Mouse (Mus musculus) neural tube, embryonic 15.5 days (tissue): ENCODE measurements around the gene Syk. TPM values are rescaled to one million over a fixed set of nuclear protein-coding genes. Genes with fewer than 3 reads are reported as not detected.

Source experiments
- ATAC-seq: fragments of 200-750 bp; cut with Nextera tagmentation; 2 replicates; pipeline ENCODE4 v1.8.0; 2017; ENCODE audit warnings: mild to moderate bottlenecking, moderate TSS enrichment, moderate library complexity; ENCODE audit not compliant: low FRiP score
- H3K27ac ChIP-seq: fragments of 300-500 bp; sonication (generic); replicated peaks from 2 replicates; pipeline ENCODE4 v1.5.1; 2015; ENCODE audit warnings: mild to moderate bottlenecking, inconsistent platforms
- H3K27me3 ChIP-seq: fragments of 300-500 bp; sonication (generic); replicated peaks from 2 replicates; pipeline ENCODE4 v1.6.1; 2015; ENCODE audit warnings: inconsistent platforms
- H3K36me3 ChIP-seq: fragments of 300-500 bp; sonication (generic); 2 replicates; pipeline ENCODE4 v1.6.1; 2015; ENCODE audit warnings: inconsistent platforms
- H3K4me1 ChIP-seq: fragments of 300-500 bp; sonication (generic); 2 replicates; pipeline ENCODE4 v1.6.1; 2015; ENCODE audit warnings: inconsistent platforms
- H3K4me2 ChIP-seq: fragments of 300-500 bp; sonication (generic); 2 replicates; pipeline ENCODE4 v1.6.1; 2015; ENCODE audit warnings: inconsistent platforms, mild to moderate bottlenecking, moderate library complexity
- H3K4me3 ChIP-seq: fragments of 300-500 bp; sonication (generic); replicated peaks from 2 replicates; pipeline ENCODE4 v1.5.1; 2015; ENCODE audit warnings: mild to moderate bottlenecking, inconsistent platforms
- H3K9ac ChIP-seq: fragments of 300-500 bp; sonication (generic); replicated peaks from 2 replicates; pipeline ENCODE4 v1.6.1; 2015; ENCODE audit warnings: mild to moderate bottlenecking, inconsistent platforms
- H3K9me3 ChIP-seq: fragments of 300-500 bp; sonication (generic); replicated peaks from 2 replicates; pipeline ENCODE4 v1.6.1; 2016; ENCODE audit warnings: inconsistent platforms
- WGBS: fragments of 180-500 bp; shearing (Covaris S2); methylation state at CpG from one replicate; pipeline ENCODE4 v1.1.7; 2015; ENCODE audit warnings: mixed read lengths; 5-methylcytosine and 5-hydroxymethylcytosine counted together
- polyA plus RNA-seq: library from polyadenylated mRNA; unstranded; fragments of >200 nt; fragmentation: Nextera tagmentation; extraction: Ambion mirVana; gene quantifications from 2 replicates; pipeline ENCODE4 v1.2.1, GENCODE M21; 2015

The Syk gene
- polyA plus RNA-seq, 1 experiment from 2014 or later: 0.96 TPM

GRCm38 (mm10) chr13:52605911-52606310 is 22.9 kb downstream of the Syk start:
- 70% methylated on average over 4 of the region's 4 CpGs for WGBS
- peaks cover 18% of the 10 kb centered on the region; the same call in 1 of the 2 replicates for H3K4me1 ChIP-seq
- no peak overlapping the region for H3K9ac ChIP-seq
- no peak overlapping the region for H3K4me3 ChIP-seq
- no peak overlapping the region for H3K4me2 ChIP-seq
- no peak overlapping the region for H3K27ac ChIP-seq
- no peaks in the 10 kb centered on the region for H3K36me3 ChIP-seq
- no peaks in the 10 kb centered on the region for H3K9me3 ChIP-seq
- H3K27me3 ChIP-seq: no peaks in the 10 kb centered on the region
- no peak for ATAC-seq

DNA sequence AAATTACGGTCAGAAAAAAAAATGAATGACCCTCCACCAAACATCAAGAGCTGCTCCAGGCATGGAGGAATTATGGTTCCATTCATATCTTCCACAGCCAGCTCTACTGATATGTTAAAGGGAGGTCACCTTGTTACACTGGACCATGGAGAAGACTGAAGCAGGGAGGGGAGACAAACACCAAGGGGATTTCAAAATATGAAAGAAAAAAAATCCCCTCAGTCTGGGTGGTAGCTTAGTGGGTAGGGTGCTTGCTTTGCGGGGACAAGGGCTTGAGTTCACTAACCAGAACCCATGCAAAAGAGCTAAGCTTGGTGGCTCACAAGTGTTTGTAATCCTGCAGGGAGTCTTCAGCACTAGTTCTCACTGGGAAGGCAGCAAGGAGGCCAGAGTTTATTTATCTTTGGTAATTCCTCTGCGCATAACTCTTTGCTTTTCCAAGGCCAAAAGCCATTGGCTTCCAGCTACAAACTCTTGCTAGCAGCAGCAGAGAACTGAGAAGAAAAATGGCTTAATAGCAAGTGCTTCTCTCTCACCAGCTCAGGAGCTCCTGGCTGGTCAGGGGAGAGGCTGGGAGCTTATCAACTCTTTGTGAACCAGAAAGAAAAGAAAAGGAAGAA is 23.8 kb downstream of the Syk start:
- Histone ChIP-seq H3K36me3 (no peaks in the 10 kb centered on the region), H3K9ac (no peak overlapping the region), H3K27me3 (no peaks in the 10 kb centered on the region), H3K4me2 (no peak overlapping the region), H3K27ac (no peak overlapping the region), H3K9me3 (no peaks in the 10 kb centered on the region), H3K4me3 (no peak overlapping the region), H3K4me1 (peaks cover 18% of the 10 kb centered on the region; the same call in 1 of the 2 replicates)
- WGBS: 84% methylated on average over 3 of the region's 3 CpGs
- no peak for ATAC-seq

DNA sequence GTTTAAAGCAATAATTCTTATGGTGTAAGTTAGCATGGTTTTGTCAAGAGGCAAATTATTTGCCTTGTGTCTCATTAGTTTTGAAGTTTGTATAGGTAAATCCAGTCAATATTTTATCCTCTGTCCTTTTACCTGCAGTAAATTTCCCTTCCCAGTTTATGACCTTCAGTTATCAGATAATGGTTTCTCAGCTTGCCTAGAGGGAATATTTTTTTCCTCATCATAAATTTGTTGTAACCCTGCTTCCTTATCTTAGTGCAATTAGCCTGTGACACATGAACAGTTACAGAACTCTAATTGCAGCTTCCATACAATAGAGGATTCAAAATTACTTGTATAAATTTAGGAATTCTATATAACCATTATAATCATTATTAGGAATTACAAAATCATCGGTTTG is 25.0 kb downstream of the Syk start:
- Histone ChIP-seq H3K27ac (no peak overlapping the region), H3K9me3 (no peaks in the 10 kb centered on the region), H3K4me2 (no peak overlapping the region), H3K36me3 (no peaks in the 10 kb centered on the region), H3K4me1 (peaks cover 18% of the 10 kb centered on the region; the same call in 1 of the 2 replicates), H3K27me3 (no peaks in the 10 kb centered on the region), H3K4me3 (no peak overlapping the region), H3K9ac (no peak overlapping the region)
- no peak for ATAC-seq
- WGBS: 89% methylated on average over 1 of the region's 1 CpGs

- no peak for ATAC-seq
- no peaks in the 10 kb centered on the region for H3K36me3 ChIP-seq
- H3K27ac ChIP-seq: no peak overlapping the region
- H3K4me3 ChIP-seq: no peak overlapping the region
- 86% methylated on average over 7 of the region's 7 CpGs for WGBS
- no peaks in the 10 kb centered on the region for H3K9me3 ChIP-seq
- peaks cover 8% of the 10 kb centered on the region; the same call in 1 of the 2 replicates for H3K4me1 ChIP-seq
- no peak overlapping the region for H3K9ac ChIP-seq
- H3K4me2 ChIP-seq: no peak overlapping the region
- no peaks in the 10 kb centered on the region for H3K27me3 ChIP-seq
Measured at GRCm38 (mm10) chr13:52610463-52610862, 27.5 kb downstream of the Syk start.

DNA sequence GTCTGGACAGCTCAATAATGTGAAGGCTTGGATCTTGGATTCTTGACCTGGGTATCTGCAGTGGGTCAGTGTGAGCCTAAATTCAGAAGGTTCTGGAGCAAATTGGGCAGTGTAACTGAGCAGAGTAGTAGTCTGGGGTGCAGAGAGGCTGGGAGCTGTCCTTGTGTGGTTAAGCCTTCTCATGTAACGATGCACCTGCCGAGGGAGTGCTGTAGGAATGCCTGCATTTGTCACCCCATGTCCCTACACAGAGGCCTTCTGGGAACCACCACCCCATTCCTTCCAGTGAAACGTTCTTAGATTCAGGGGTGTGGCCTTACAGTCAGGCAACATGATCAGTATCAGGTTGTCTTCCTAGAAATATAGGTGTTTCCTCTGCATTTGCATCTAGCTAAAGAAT is 30.3 kb downstream of the Syk start:
- H3K27ac ChIP-seq: no peak overlapping the region
- H3K36me3 ChIP-seq: no peaks in the 10 kb centered on the region
- no peak overlapping the region for H3K4me3 ChIP-seq
- H3K9ac ChIP-seq: no peak overlapping the region
- H3K9me3 ChIP-seq: no peaks in the 10 kb centered on the region
- H3K27me3 ChIP-seq: no peaks in the 10 kb centered on the region
- no peak overlapping the region for H3K4me2 ChIP-seq
- H3K4me1 ChIP-seq: no peaks in the 10 kb centered on the region
- ATAC-seq: no peak
- WGBS: 82% methylated on average over 3 of the region's 3 CpGs

- Histone ChIP-seq H3K9ac (no peak overlapping the region), H3K36me3 (no peaks in the 10 kb centered on the region), H3K27ac (no peak overlapping the region), H3K9me3 (no peaks in the 10 kb centered on the region), H3K4me3 (no peak overlapping the region), H3K4me1 (no peaks in the 10 kb centered on the region), H3K27me3 (no peaks in the 10 kb centered on the region), H3K4me2 (no peak overlapping the region)
- WGBS: 67% methylated on average over 4 of the region's 4 CpGs
- no peak for ATAC-seq
Measured at GRCm38 (mm10) chr13:52615085-52615484, 32.1 kb downstream of the Syk start.

DNA sequence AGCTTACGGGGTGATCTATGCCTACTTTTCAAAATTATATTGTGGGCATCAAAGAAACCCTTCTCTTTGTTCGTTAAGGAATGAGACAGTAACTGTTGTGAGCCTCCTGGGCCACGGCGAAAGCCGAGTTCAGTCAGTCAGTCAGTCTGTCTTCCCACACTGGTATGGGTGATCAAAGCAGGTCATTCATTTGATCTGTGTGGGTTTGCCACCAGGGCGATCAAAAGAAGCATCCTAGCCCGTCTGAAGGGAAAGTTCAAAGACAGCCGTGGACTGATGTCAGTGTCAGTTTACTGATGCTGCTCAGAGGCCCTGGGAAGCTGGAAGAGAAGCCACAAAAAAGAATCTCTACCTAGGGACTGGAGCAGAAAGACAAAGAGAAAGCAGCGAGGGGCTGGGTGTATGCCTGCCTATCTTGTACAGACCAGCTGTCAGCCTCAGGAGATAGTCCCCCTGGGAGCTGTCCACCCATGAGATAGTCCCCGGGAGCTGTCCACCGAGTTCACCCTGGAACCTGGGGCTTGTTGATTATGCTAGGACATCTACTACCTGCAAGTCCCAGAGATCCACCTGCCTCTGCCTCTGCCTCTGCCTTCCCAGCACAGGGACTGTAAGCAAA is 34.2 kb downstream of the Syk start:
- Histone ChIP-seq H3K4me2 (no peak overlapping the region), H3K36me3 (no peaks in the 10 kb centered on the region), H3K27me3 (no peaks in the 10 kb centered on the region), H3K4me3 (no peak overlapping the region), H3K9me3 (no peaks in the 10 kb centered on the region), H3K9ac (no peak overlapping the region), H3K27ac (no peak overlapping the region), H3K4me1 (no peaks in the 10 kb centered on the region)
- no peak for ATAC-seq
- WGBS: 70% methylated on average over 11 of the region's 11 CpGs

DNA sequence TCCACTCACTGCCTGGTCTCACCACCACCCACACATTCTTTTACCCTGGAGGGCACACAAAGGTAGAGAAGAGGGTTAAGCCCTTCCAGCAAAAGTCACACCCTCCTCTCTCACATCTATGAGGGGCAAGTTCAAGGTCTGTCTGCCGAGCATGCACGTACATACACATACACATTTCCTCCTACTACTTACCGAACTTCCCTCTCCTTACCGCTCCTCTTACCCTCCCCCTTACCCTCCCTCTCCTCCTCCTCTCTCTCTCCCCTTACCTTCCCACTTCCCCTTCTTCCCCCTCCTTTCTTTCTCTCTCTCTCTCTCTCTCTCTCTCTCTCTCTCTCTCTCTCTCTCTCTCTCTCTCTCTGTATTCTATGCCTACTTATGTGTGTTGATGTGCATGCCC is 35.6 kb downstream of the Syk start:
- 72% methylated on average over 4 of the region's 4 CpGs for WGBS

DNA sequence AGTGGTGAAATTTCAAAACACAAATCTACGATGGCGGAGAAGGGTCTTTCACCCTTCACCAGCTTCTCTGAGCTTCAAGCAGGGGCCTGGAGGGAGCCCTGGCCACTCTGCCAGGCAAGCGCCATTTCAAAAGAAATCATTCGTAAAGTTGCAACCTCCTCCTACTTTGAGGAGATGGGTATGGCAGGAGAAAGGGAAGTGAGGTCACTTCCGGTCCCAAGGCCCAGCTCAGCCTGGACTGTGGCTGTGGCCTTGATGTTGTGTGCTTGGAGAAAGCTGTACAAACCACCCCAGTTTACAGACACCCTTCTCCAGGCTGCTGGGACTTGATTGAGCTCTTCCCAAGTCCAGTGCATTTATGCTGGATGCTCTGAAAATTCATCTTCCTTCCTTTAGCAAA is 36.5 kb downstream of the Syk start:
- ATAC-seq: no peak
- no peak overlapping the region for H3K27ac ChIP-seq
- WGBS: 85% methylated on average over 5 of the region's 5 CpGs

More for the DNA sequence above, 35.6 kb downstream of the Syk start:
- Histone ChIP-seq H3K36me3 (no peaks in the 10 kb centered on the region), H3K27me3 (no peaks in the 10 kb centered on the region), H3K9me3 (no peaks in the 10 kb centered on the region), H3K27ac (no peak overlapping the region), H3K9ac (no peak overlapping the region), H3K4me3 (no peak overlapping the region), H3K4me1 (no peaks in the 10 kb centered on the region), H3K4me2 (no peak overlapping the region)
- ATAC-seq: no peak

GRCm38 (mm10) chr13:52624038-52624437 is 41.1 kb downstream of the Syk start:
- Histone ChIP-seq H3K9ac (no peak overlapping the region), H3K27ac (no peak overlapping the region), H3K4me3 (no peak overlapping the region), H3K36me3 (no peaks in the 10 kb centered on the region), H3K4me1 (no peaks in the 10 kb centered on the region), H3K4me2 (no peak overlapping the region), H3K27me3 (no peaks in the 10 kb centered on the region), H3K9me3 (no peaks in the 10 kb centered on the region)
- no peak for ATAC-seq
- 64% methylated on average over 4 of the region's 4 CpGs for WGBS

More for the DNA sequence above, 36.5 kb downstream of the Syk start:
- no peak overlapping the region for H3K9ac ChIP-seq
- no peaks in the 10 kb centered on the region for H3K36me3 ChIP-seq
- H3K9me3 ChIP-seq: no peaks in the 10 kb centered on the region
- H3K4me1 ChIP-seq: no peaks in the 10 kb centered on the region
- no peak overlapping the region for H3K4me3 ChIP-seq
- no peak overlapping the region for H3K4me2 ChIP-seq
- H3K27me3 ChIP-seq: no peaks in the 10 kb centered on the region

DNA sequence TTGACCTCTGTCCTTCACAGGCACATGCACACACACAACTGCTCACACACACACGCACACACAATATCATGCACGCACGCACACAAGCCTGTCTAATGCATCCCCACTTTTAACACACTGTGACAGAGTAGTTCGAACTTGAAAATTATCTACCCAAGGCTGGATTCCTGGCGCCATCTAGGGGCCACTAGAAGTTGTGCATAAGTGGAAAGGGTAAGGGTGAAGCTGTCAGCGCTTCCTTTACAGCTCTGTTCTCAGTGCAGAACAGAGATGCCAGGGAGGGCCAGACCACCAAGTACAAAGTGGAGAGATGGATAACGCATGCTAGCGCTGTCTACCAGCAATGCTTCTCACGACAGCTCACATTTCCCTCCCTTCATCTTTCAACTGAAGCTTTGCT is 45.6 kb downstream of the Syk start:
- no peak overlapping the region for H3K4me2 ChIP-seq

DNA sequence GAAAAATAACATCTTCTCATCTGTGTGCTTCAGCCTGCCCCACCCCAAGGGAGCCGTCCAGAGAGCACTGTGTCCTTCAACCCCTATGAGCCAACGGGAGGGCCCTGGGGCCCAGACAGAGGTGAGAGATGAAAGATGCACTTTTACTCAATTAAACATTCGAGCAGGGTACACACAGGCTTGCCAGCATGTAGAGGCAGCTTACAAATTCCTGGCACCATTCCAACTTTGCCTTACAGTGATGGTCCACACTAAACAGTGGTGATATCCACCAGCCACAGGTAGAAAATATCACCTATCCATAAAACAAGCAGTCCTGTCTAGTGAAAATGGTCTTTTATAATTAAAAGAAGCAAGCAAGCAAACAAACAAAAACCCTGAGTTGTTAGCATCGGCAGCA is 48.7 kb downstream of the Syk start:
- Histone ChIP-seq H3K4me2 (no peak overlapping the region), H3K9ac (no peak overlapping the region), H3K27ac (no peak overlapping the region), H3K27me3 (no peaks in the 10 kb centered on the region), H3K36me3 (no peaks in the 10 kb centered on the region), H3K4me1 (no peaks in the 10 kb centered on the region), H3K9me3 (no peaks in the 10 kb centered on the region), H3K4me3 (no peak overlapping the region)
- no peak for ATAC-seq
- WGBS: 53% methylated on average over 4 of the region's 4 CpGs

More for the DNA sequence above, 45.6 kb downstream of the Syk start:
- no peak overlapping the region for H3K4me3 ChIP-seq
- no peaks in the 10 kb centered on the region for H3K9me3 ChIP-seq
- H3K27ac ChIP-seq: no peak overlapping the region
- WGBS: 33% methylated on average over 9 of the region's 9 CpGs
- peak; percentile 79; the same call in 1 of the 2 replicates for ATAC-seq
- no peaks in the 10 kb centered on the region for H3K4me1 ChIP-seq
- no peaks in the 10 kb centered on the region for H3K36me3 ChIP-seq
- H3K9ac ChIP-seq: no peak overlapping the region
- no peaks in the 10 kb centered on the region for H3K27me3 ChIP-seq
